Mouse (Mus musculus) left cerebral cortex, postnatal 36 days (tissue): ENCODE measurements around the gene Vps41. TPM values are rescaled to one million over a fixed set of nuclear protein-coding genes. Genes with fewer than 3 reads are reported as not detected.

Source experiments
- DNase-seq, 2 experiments: peaks; one replicate each; pipeline ENCODE4 v3.0.0; 2021 to 2022; ENCODE audit warnings: low spot score in 2 of 2, mixed read lengths in 1 of 2
- intact Hi-C: fragments of 180-260 bp; cut with DNase I; formaldehyde crosslinking; loops from one replicate; pipeline ENCODE4 v1.15.1; 2025
- total RNA-seq, 2 experiments: library from RNA; stranded (reverse); gene quantifications; 2 replicates each; pipeline ENCODE4 v1.2.3; 2021

Gene Vps41
- total RNA-seq, 2 experiments from 2014 or later, result 146 to 150 TPM

DNA sequence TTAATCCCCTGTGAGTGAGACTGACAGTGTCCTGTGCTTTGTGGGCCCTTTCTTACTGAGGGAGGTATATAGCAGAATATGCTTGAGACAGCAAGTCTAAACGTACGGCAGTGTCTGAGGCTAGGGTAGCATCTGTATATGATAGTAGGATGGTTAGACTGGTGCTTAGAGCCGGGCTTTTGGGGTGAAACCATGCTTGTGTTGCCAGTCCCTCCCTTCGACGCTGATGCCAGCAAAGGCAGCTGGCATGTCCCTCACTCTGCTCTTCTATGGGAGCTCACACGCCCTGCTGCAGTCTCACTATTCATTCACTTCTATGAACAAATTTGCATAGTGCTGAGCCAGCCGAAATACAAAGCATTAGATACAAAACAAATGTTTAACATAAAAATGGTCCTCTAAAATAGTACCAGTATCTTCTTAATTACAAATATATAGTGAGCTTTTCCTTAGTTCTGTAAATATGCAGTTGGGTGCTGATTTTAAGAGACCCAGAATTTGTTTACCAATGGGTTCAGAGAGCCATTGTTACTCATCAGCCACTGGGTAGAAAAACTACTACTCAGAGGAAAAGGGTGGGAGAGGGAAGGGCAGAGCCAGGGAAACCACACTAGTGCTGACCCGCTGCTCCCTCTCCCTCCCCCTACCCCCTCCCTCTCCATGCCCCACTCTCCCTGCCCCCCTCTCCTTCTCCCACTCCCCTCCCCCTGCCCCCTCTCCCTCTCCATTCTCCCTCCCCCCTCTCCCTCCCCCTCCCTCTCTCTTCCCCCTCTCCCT, 139.1 kb downstream of the Vps41 start:
- intact Hi-C loops, result loop anchor here (5.0 kb wide), 1 partner anchor 146 kb away; no protein-coding TSS in a partner anchor
- DNase-seq, result peak in 1 of 2 experiments; percentile 11

DNA sequence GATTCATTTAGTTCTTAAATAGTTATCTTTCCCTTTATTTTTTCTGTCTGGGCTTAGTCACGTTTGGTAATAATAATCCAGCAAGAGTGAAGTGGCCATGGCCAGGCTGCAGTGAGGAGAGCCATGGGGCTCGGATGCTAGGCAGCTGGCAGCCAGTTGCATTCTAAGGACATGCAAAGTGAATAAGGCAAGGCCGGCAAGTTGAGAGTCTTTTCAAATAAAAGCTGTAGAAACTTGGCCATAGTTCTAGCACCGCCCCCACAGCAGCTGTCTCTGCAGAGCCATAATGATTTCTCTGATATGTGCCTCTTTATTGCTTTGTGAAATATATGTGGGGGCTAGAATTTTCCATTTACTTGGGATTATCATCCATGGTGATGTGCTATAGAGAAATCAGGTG, 141.1 kb downstream of the Vps41 start:
- intact Hi-C loops, result loop anchor here (5.0 kb wide), 1 partner anchor 144 kb away; no protein-coding TSS in a partner anchor
- peak; percentile 81 to 84 for DNase-seq

- intact Hi-C loops, result loop anchor here (5.0 kb wide), 1 partner anchor 143 kb away; no protein-coding TSS in a partner anchor
Observed at GRCm38 (mm10) chr13:18859389-18859788, 142.3 kb downstream of the Vps41 start.

GRCm38 (mm10) chr13:18868030-18868490, 151.0 kb downstream of the Vps41 start:
- intact Hi-C loops, result loop anchor here (5.0 kb wide), 3 partner anchors 79 to 264 kb away; partner anchors contain the start of gene Amph
- peak in 1 of 2 experiments; percentile 40 for DNase-seq

More at GRCm38 (mm10) chr13:18859389-18859788, 142.3 kb downstream of the Vps41 start:
- no peak for DNase-seq

DNA sequence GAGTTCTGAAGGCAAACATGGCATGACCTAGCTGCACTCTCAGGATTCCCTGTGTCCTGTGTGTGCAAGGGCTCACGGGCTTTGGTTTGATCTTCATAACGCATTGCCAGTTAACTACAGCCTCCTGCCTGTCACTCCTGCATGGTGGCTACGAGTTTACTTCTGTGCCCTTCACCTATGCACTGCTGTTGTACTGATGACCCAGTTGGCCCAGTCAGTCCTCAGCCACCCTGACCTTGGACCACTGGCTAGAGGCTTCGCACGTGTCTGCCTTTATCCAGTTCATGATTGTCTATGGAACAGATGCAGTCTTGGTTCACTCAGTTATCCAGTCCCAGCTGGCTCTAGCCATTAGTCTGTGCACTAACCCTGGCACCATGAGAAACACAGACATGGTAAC, 151.7 kb downstream of the Vps41 start:
- no peak for DNase-seq
- intact Hi-C loops, result loop anchor here (5.0 kb wide), 3 partner anchors 78 to 263 kb away; partner anchors contain the start of gene Amph

DNA sequence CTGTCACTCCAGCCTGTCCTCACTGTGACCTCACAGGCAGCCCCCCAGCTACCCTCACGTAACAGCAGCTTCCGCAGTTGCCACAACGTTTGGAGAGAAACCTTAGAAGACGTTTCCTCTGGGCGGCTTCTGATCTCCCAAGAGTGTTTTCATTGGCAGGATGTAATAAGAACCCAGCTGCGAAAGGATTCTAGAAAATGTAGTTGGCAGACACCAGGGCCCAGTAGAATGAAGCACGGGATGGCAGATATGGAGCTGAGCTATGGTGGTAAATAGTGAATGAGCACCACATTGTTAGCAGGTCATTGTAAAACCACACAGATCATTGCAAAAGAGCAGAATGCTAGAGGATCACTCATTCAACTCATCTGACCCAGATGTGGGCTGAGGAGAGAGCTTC, 158.2 kb downstream of the Vps41 start:
- DNase-seq, result no peak
- intact Hi-C loops, result no loop called here

DNA sequence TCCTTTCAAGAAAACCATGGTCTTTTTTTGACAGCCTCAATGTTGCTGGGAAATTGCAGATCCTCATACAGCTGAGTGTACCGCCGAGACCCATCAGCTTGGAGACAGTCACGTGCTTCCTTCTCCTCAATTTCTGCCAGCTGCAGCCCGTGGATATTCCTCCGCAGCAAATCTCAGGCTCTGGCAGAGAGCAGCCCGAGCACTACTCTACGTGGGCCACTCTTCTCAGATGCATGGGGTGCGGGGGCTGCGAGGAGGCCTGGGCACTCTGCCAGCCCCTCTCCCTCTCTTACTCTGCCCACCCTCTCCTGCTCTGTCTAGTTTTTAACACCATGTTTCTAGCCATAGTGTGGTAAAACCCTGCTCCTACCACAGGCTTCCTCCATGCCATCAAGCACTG, 175.8 kb downstream of the Vps41 start:
- intact Hi-C loops, result no loop called here
- peak; percentile 66 to 81 for DNase-seq

DNA sequence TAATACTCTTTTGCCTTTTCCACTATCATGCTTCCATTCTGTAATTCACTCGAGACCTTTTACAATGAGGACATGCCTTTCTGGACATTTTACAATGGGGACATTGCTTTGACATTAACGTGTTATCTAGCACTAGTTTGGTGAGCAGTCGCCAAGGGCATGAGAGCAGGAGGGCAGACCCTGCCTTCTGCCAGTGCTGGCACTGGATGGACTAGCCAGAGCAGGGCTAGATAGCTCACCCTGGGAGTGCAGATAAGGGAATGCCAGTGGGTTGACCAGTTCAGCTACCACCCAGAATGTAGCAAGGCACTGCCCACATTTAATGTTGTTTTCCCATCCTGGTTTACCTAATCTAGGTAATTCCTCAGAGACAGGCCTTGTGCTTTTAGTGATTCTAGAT, 179.7 kb downstream of the Vps41 start:
- intact Hi-C loops, result no loop called here
- DNase-seq, result no peak

DNA sequence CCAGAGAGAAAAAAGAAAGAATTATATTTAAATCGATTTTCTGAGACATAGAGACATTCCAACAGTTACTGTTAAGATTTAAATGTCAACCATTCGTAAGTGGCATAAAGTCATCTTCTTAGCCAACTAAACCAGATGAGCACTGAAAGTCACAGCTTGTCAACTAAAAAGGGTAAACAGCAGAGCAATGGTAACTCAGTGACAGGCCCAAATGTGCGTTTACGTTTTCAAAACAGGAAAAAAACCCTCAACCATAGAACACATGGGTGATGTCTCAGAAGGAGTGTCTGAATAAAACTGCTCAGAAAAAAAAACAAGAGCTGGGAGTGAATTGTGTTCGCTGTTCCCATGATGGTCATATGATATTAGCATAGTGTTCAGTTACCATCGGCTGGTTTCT, 186.5 kb downstream of the Vps41 start:
- no peak for DNase-seq
- intact Hi-C loops, result no loop called here

GRCm38 (mm10) chr13:18914774-18915173, 197.7 kb downstream of the Vps41 start:
- DNase-seq, result no peak
- intact Hi-C loops, result no loop called here

Other genes starting within 250 kb of the Vps41 start
- 100 to 1,000 TPM; 198 to 214 TPM for gene Amph, start 230.9 kb downstream of the Vps41 start, total RNA-seq